Mouse (Mus musculus) liver, embryonic 16.5 days (tissue): ENCODE data around the gene Rpl10. TPM values are rescaled to one million over a fixed set of nuclear protein-coding genes. Genes with fewer than 3 reads are reported as not detected.
A peak's percentile ranks its signal among the peaks of the same experiment; 100 is the strongest.

Experiments used
- ATAC-seq: fragments of 200-750 bp; cut with Nextera tagmentation; 2 replicates; pipeline ENCODE4 v1.8.0; 2017; ENCODE audit warnings: low read depth, mild to moderate bottlenecking, moderate number of reproducible peaks, moderate library complexity
- H3K27ac ChIP-seq: fragments of 300-500 bp; sonication (generic); 2 replicates; pipeline ENCODE4 v1.5.1; 2014; ENCODE audit warnings: mild to moderate bottlenecking, low read length
- H3K27me3 ChIP-seq: fragments of 300-500 bp; sonication (generic); 2 replicates; pipeline ENCODE4 v1.6.1; 2014; ENCODE audit warnings: low read depth, low read length, mixed read lengths; ENCODE audit not compliant: control insufficient read depth, insufficient read depth
- H3K36me3 ChIP-seq: fragments of 300-500 bp; sonication (generic); 2 replicates; pipeline ENCODE4 v1.6.1; 2014; ENCODE audit warnings: mild to moderate bottlenecking; ENCODE audit not compliant: control insufficient read depth, insufficient read depth
- H3K4me1 ChIP-seq: fragments of 300-500 bp; sonication (generic); 2 replicates; pipeline ENCODE4 v1.6.1; 2014; ENCODE audit warnings: low read depth, low read length, mixed read lengths; ENCODE audit not compliant: control insufficient read depth
- H3K4me2 ChIP-seq: fragments of 300-500 bp; sonication (generic); 2 replicates; pipeline ENCODE4 v1.6.1; 2014; ENCODE audit warnings: low read depth, low read length, mixed read lengths
- H3K4me3 ChIP-seq: fragments of 300-500 bp; sonication (generic); 2 replicates; pipeline ENCODE4 v1.5.1; 2014; ENCODE audit warnings: low read depth, mild to moderate bottlenecking, low read length
- H3K9ac ChIP-seq: fragments of 300-500 bp; sonication (generic); 2 replicates; pipeline ENCODE4 v1.6.1; 2014; ENCODE audit warnings: low read depth, low read length
- H3K9me3 ChIP-seq: fragments of 300-500 bp; sonication (generic); replicated peaks from 2 replicates; pipeline ENCODE4 v1.6.1; 2016; ENCODE audit warnings: low read length; ENCODE audit not compliant: control insufficient read depth
- WGBS: fragments of 180-500 bp; shearing (Covaris S2); extraction: QIAGEN DNeasy Blood & Tissue Kit; methylation state at CpG from one replicate; pipeline ENCODE4 v1.1.7; 2014; ENCODE audit not compliant: insufficient replicate concordance; 5-methylcytosine and 5-hydroxymethylcytosine counted together
- polyA plus RNA-seq: library from polyadenylated mRNA; unstranded; fragments of >200 nt; fragmentation: Nextera tagmentation; extraction: Ambion mirVana; gene quantifications from 2 replicates; pipeline ENCODE4 v1.2.1, GENCODE M21; 2015

Gene Rpl10
- polyA plus RNA-seq: 375 and 448 TPM in 2 replicates

GRCm38 (mm10) chrX:74270062-74270901 is at the start of gene Rpl10:
TSS of gene Rpl10 (plus strand) at chrX:74270812.
- H3K9me3 ChIP-seq: no peaks in the 10 kb centered on the region
- peak within 1 kb of the TSS; percentile 92 for H3K27ac ChIP-seq
- peak; percentile 95 for ATAC-seq
- H3K4me3 ChIP-seq: peak within 1 kb of the TSS; percentile 72
- H3K9ac ChIP-seq: peak within 1 kb of the TSS; percentile 72
- H3K36me3 ChIP-seq: peaks cover 5% of the 10 kb centered on the region; the same call in 1 of the 2 replicates
- no peaks in the 10 kb centered on the region; the same call in 1 of the 2 replicates for H3K4me1 ChIP-seq
- WGBS: 19% methylated on average over 42 of the region's 42 CpGs
- H3K4me2 ChIP-seq: peak within 1 kb of the TSS; percentile 80
- H3K27me3 ChIP-seq: no peaks in the 10 kb centered on the region

- H3K9ac ChIP-seq: no peak overlapping the region
- no peak overlapping the region for H3K4me2 ChIP-seq
- H3K9me3 ChIP-seq: no peaks in the 10 kb centered on the region
- H3K4me3 ChIP-seq: no peak overlapping the region
- no peak for ATAC-seq
- no peak overlapping the region for H3K27ac ChIP-seq
- H3K4me1 ChIP-seq: no peaks in the 10 kb centered on the region
- no peaks in the 10 kb centered on the region for H3K27me3 ChIP-seq
- 44% methylated on average over 1 of the region's 1 CpGs for WGBS
- no peaks in the 10 kb centered on the region; the same call in 1 of the 2 replicates for H3K36me3 ChIP-seq
These were observed 40.6 kb upstream of the Rpl10 start for GRCm38 (mm10) chrX:74230038-74230437.

- no peaks in the 10 kb centered on the region for H3K9me3 ChIP-seq
- ATAC-seq: no peak
- H3K27ac ChIP-seq: no peak overlapping the region
- 80% methylated on average over 5 of the region's 5 CpGs for WGBS
- H3K4me2 ChIP-seq: no peak overlapping the region
- no peak overlapping the region for H3K4me3 ChIP-seq
- H3K36me3 ChIP-seq: no peaks in the 10 kb centered on the region; the same call in 1 of the 2 replicates
- H3K27me3 ChIP-seq: no peaks in the 10 kb centered on the region
- H3K4me1 ChIP-seq: no peaks in the 10 kb centered on the region
- H3K9ac ChIP-seq: no peak overlapping the region
These were observed 37.4 kb upstream of the Rpl10 start for GRCm38 (mm10) chrX:74233196-74233595.

- Histone ChIP-seq H3K27ac (no peak overlapping the region), H3K4me3 (no peak overlapping the region), H3K27me3 (no peaks in the 10 kb centered on the region), H3K4me2 (no peak overlapping the region), H3K36me3 (no peaks in the 10 kb centered on the region; the same call in none of the 2 replicates), H3K9ac (no peak overlapping the region), H3K4me1 (peaks cover 15% of the 10 kb centered on the region), H3K9me3 (no peaks in the 10 kb centered on the region)
- WGBS: 79% methylated on average over 4 of the region's 4 CpGs
- no peak for ATAC-seq
These were observed 30.3 kb upstream of the Rpl10 start for GRCm38 (mm10) chrX:74240332-74240731.

- Histone ChIP-seq H3K36me3 (no peaks in the 10 kb centered on the region; the same call in 1 of the 2 replicates), H3K27me3 (no peaks in the 10 kb centered on the region), H3K9me3 (no peaks in the 10 kb centered on the region), H3K9ac (no peak overlapping the region), H3K27ac (peak overlapping the region; percentile 37), H3K4me2 (peak overlapping the region; percentile 42; the same call in 1 of the 2 replicates), H3K4me3 (no peak overlapping the region; the same call in 1 of the 2 replicates), H3K4me1 (peaks cover 18% of the 10 kb centered on the region)
- no peak for ATAC-seq
- 66% methylated on average over 2 of the region's 2 CpGs for WGBS
These were observed 27.2 kb upstream of the Rpl10 start for GRCm38 (mm10) chrX:74243396-74243795.

GRCm38 (mm10) chrX:74243807-74244206 is 26.8 kb upstream of the Rpl10 start:
- Histone ChIP-seq H3K27ac (peak overlapping the region; percentile 37; the same call in 1 of the 2 replicates), H3K27me3 (no peaks in the 10 kb centered on the region), H3K9ac (no peak overlapping the region), H3K4me1 (peaks cover 20% of the 10 kb centered on the region), H3K9me3 (no peaks in the 10 kb centered on the region), H3K4me3 (peak overlapping the region; percentile 35), H3K36me3 (no peaks in the 10 kb centered on the region; the same call in 1 of the 2 replicates), H3K4me2 (peak overlapping the region; percentile 42)
- 18% methylated on average over 3 of the region's 3 CpGs for WGBS
- peak; percentile 46 for ATAC-seq

- Histone ChIP-seq H3K27me3 (no peaks in the 10 kb centered on the region; the same call in 1 of the 2 replicates), H3K9ac (no peak overlapping the region), H3K27ac (0 out of 2 replicates have a peak overlapping the region, but pooled peaks have one; percentile 33), H3K4me2 (peak overlapping the region; percentile 42), H3K4me3 (peak overlapping the region; percentile 63), H3K36me3 (no peaks in the 10 kb centered on the region), H3K9me3 (no peaks in the 10 kb centered on the region), H3K4me1 (peaks cover 23% of the 10 kb centered on the region)
- 19% methylated on average over 3 of the region's 3 CpGs for WGBS
- ATAC-seq: no peak; the same call in 1 of the 2 replicates
These were observed 26.0 kb upstream of the Rpl10 start for GRCm38 (mm10) chrX:74244614-74245083.

GRCm38 (mm10) chrX:74245107-74245506 is 25.5 kb upstream of the Rpl10 start:
- Histone ChIP-seq H3K9ac (no peak overlapping the region), H3K4me2 (peak overlapping the region; percentile 91), H3K9me3 (no peaks in the 10 kb centered on the region), H3K27me3 (no peaks in the 10 kb centered on the region; the same call in 1 of the 2 replicates), H3K4me1 (peaks cover 23% of the 10 kb centered on the region), H3K4me3 (peak overlapping the region; percentile 63), H3K36me3 (no peaks in the 10 kb centered on the region), H3K27ac (0 out of 2 replicates have a peak overlapping the region, but pooled peaks have one; percentile 5)
- ATAC-seq: no peak
- WGBS: 24% methylated on average over 1 of the region's 1 CpGs
